Mouse (Mus musculus) activated CD4-positive, CD25-positive, alpha-beta regulatory T cell (primary cell): Measurements from ENCODE around the gene Pgpep1. TPM values are rescaled to one million over a fixed set of nuclear protein-coding genes. Genes with fewer than 3 reads are reported as not detected.

Experiments
- polyA plus RNA-seq, 2 experiments: library from polyadenylated mRNA; unstranded; fragments of 100-300 nt; shearing (Covaris generic); gene quantifications; one replicate each; pipeline ENCODE4 v1.2.1; 2017

The Pgpep1 gene
- 1 to 10 TPM; 4.7 to 9.1 TPM for polyA plus RNA-seq

DNA sequence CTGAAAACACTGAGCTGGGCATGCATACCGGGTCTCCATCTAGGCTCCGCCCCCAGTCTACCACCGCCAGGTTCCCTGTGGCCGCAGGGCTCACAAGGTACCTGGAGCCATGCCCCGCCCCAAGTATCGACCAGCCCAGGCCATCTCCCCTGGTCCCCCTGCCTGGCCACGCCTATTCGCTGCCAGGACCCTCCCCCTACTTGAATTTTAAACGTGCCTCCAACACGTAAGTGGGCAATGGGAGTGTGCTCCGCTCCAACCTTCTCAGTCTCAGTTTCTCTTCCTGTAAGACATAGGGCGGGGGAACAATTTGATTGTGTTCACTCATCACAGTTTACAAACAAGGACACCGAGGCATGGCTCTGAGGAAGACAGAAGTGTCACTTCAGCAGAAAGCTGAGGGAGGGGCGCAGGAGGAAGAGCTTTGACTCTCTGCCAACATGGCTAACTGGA, at the start of gene Pgpep1:
Gene Pgpep1, minus strand, starts transcription at position 116 of the 453 bp plus-strand sequence.

DNA sequence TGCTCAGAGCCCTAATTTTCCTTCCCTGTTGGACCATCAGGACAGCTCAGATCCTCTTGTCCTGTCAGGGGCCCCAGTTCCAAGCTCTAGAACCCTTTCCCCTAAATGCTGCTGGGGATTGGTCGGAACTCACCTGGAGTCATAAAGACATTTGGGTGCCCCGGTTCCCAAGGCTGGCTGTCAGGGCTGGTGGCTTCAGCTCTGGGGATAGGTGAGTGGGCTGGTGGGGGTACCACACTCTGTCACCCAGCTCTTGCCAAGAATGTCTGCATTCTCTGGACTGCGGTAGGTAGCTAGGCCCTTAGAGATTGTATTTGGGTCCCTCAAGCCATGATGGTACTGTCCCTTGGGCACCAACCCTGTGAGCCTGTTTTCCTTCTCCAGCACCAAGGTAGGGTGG, 43.1 kb upstream of the Pgpep1 start, which contains the start of gene Iqcn:
Gene Iqcn, plus strand, starts transcription at position 171 of the 400 bp plus-strand sequence.

GRCm38 (mm10) chr8:70698310-70699109, 38.3 kb upstream of the Pgpep1 start, which contains the start of gene Jund:
Gene Jund (plus strand): TSS chr8:70698949.

GRCm38 (mm10) chr8:70673079-70673856, 13.1 kb upstream of the Pgpep1 start, which contains the start of gene Lsm4:
Gene Lsm4 (plus strand): TSS chr8:70673248.

DNA sequence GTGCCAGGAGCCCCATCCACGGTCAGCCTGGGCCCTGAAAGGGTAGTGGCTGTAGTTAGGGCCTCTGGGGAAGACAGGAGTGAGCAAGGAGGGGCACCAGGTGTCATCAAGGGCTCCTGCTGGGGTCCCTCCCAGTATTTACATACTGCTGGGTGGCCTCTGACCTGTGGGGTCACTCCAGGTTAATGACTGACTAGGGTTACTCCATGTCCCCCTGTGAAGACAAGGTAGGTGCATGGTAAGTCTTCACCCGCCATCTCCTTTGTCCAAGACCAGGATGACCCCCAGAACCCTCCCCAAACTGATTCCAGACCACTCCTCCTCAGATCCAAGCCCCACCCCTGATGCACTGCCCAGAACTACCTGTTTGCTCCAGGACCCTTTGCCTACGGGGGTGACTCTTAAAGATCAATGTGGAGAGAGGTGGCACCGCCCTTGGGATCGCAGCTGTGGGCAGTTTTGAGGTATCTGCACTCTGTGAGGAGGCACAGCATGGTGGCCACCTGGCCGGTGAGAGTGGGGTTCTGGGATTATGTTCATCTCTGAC, 27.8 kb downstream of the Pgpep1 start, which contains the start of gene Gdf15:
Gene Gdf15, minus strand, starts transcription at position 111 of the 547 bp plus-strand sequence.

DNA sequence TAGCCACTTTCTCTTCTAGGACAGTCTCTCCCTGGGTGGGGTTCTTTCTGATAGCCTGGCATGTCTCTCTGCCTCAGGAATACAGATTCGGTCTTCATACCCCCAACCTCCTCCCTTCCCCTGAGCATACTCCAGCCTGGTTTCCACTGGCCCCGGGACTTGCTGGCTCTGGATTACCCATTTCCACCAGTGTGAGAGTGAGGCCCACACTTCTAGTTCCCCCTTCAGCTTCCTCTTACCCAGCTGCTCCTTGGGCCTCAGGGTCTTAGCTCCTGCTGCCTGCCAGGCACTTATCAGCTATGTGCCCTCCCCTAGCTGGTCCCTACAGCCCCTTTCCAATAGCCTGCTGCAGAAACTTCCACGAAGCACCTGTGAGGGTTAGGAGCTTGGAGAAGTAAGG, 44.3 kb downstream of the Pgpep1 start, which contains the start of gene Lrrc25:
Gene Lrrc25, plus strand, starts transcription at position 262 of the 400 bp plus-strand sequence.

GRCm38 (mm10) chr8:70608749-70609367, 51.3 kb downstream of the Pgpep1 start, which contains the start of gene Ssbp4:
Gene Ssbp4 (minus strand): TSS chr8:70608872.

Other genes starting within 250 kb of the Pgpep1 start
- gene Crtc1, start 220.8 kb downstream of the Pgpep1 start, polyA plus RNA-seq = 10 to 100 TPM in 1 of 2 experiments, 1 to 10 TPM in 1; 9.8 to 11.8 TPM
- 10 to 100 TPM; 10.3 to 17.8 TPM for gene Klhl26, start 183.4 kb downstream of the Pgpep1 start, polyA plus RNA-seq
- not detected for gene Tmem59l, start 173.0 kb downstream of the Pgpep1 start, polyA plus RNA-seq
- gene Crlf1, start 167.2 kb downstream of the Pgpep1 start, polyA plus RNA-seq = not detected
- gene Rex1bd, start 153.6 kb downstream of the Pgpep1 start, polyA plus RNA-seq = 100 to 1,000 TPM; 103 to 125 TPM
- 1,000 to 10,000 TPM in 1 of 2 experiments, 100 to 1,000 TPM in 1; 932 to 1,504 TPM for gene Uba52, start 149.6 kb downstream of the Pgpep1 start, polyA plus RNA-seq
- 100 to 1,000 TPM; 372 to 404 TPM for gene Fkbp8, start 132.7 kb downstream of the Pgpep1 start, polyA plus RNA-seq
- 100 to 1,000 TPM; 108 to 123 TPM for gene Kxd1, start 132.4 kb downstream of the Pgpep1 start, polyA plus RNA-seq
- 10 to 100 TPM; 25.7 to 27.7 TPM for gene Ell, start 120.9 kb downstream of the Pgpep1 start, polyA plus RNA-seq
- 10 to 100 TPM; 31.5 to 78.3 TPM for gene Isyna1, start 66.0 kb downstream of the Pgpep1 start, polyA plus RNA-seq
- gene Ssbp4, start 51.5 kb downstream of the Pgpep1 start, polyA plus RNA-seq = 100 to 1,000 TPM; 121 to 146 TPM
- gene Lrrc25, start 44.2 kb downstream of the Pgpep1 start, polyA plus RNA-seq = under 1 TPM; 0.38 to 0.74 TPM
- not detected for gene Gdf15, start 27.9 kb downstream of the Pgpep1 start, polyA plus RNA-seq
- gene Lsm4, start 12.9 kb upstream of the Pgpep1 start, polyA plus RNA-seq = 100 to 1,000 TPM; 348 to 441 TPM
- gene Jund, start 38.6 kb upstream of the Pgpep1 start, polyA plus RNA-seq = 100 to 1,000 TPM; 757 to 879 TPM
- gene Iqcn, start 43.1 kb upstream of the Pgpep1 start, polyA plus RNA-seq = not detected
- not detected for gene Gm3336, start 58.2 kb upstream of the Pgpep1 start, polyA plus RNA-seq
- gene Pde4c, start 63.3 kb upstream of the Pgpep1 start, polyA plus RNA-seq = 1 to 10 TPM; 1.0 to 1.3 TPM
- 10 to 100 TPM in 1 of 2 experiments, 1 to 10 TPM in 1; 9.7 to 16.6 TPM for gene Rab3a, start 94.3 kb upstream of the Pgpep1 start, polyA plus RNA-seq
- 10 to 100 TPM; 59.1 to 73.1 TPM for gene Mpv17l2, start 100.6 kb upstream of the Pgpep1 start, polyA plus RNA-seq
- gene Pik3r2, start 116.3 kb upstream of the Pgpep1 start, polyA plus RNA-seq = 10 to 100 TPM; 13.9 to 22.7 TPM
- gene Mast3, start 144.7 kb upstream of the Pgpep1 start, polyA plus RNA-seq = 10 to 100 TPM; 54.7 to 94.0 TPM
- gene Il12rb1, start 148.1 kb upstream of the Pgpep1 start, polyA plus RNA-seq = 10 to 100 TPM; 29.0 to 82.4 TPM
- 10 to 100 TPM; 13.9 to 20.1 TPM for gene Arrdc2, start 179.3 kb upstream of the Pgpep1 start, polyA plus RNA-seq
- gene Kcnn1, start 202.9 kb upstream of the Pgpep1 start, polyA plus RNA-seq = under 1 TPM in 1 of 2 experiments, not detected in 1; 0.06 TPM
- gene Ccdc124, start 213.5 kb upstream of the Pgpep1 start, polyA plus RNA-seq = 10 to 100 TPM; 62.7 to 99.4 TPM
- not detected for gene Slc5a5, start 232.4 kb upstream of the Pgpep1 start, polyA plus RNA-seq
- 1,000 to 10,000 TPM; 4,681 to 8,115 TPM for gene Rpl18a, start 237.0 kb upstream of the Pgpep1 start, polyA plus RNA-seq
- gene Map1s, start 245.5 kb upstream of the Pgpep1 start, polyA plus RNA-seq = 10 to 100 TPM; 37.1 to 44.8 TPM